Mouse (Mus musculus) limb, embryonic 12.5 days (tissue): ENCODE data around the gene Zfp64. TPM values are rescaled to one million over a fixed set of nuclear protein-coding genes. Genes with fewer than 3 reads are reported as not detected.
A peak's percentile ranks its signal among the peaks of the same experiment; 100 is the strongest.

Experiments used
- ATAC-seq: fragments of 200-750 bp; cut with Nextera tagmentation; 2 replicates; pipeline ENCODE4 v1.8.0; 2017; ENCODE audit warnings: low read depth, moderate TSS enrichment; ENCODE audit not compliant: insufficient number of reproducible peaks, insufficient read depth, low FRiP score, low TSS enrichment
- H3K27ac ChIP-seq: fragments of 300-500 bp; sonication (generic); 2 replicates; pipeline ENCODE4 v1.5.1; 2016; ENCODE audit warnings: mild to moderate bottlenecking, moderate library complexity
- H3K27me3 ChIP-seq: fragments of 300-500 bp; sonication (generic); 2 replicates; pipeline ENCODE4 v1.6.1; 2016; ENCODE audit warnings: mild to moderate bottlenecking, moderate library complexity
- H3K36me3 ChIP-seq: fragments of 300-500 bp; sonication (generic); 2 replicates; pipeline ENCODE4 v1.6.1; 2016; ENCODE audit warnings: mild to moderate bottlenecking, moderate library complexity
- H3K4me1 ChIP-seq: fragments of 300-500 bp; sonication (generic); replicated peaks from 2 replicates; pipeline ENCODE4 v1.6.1; 2016
- H3K4me2 ChIP-seq: fragments of 300-500 bp; sonication (generic); 2 replicates; pipeline ENCODE4 v1.6.1; 2016; ENCODE audit warnings: mild to moderate bottlenecking, moderate library complexity
- H3K4me3 ChIP-seq: fragments of 300-500 bp; sonication (generic); replicated peaks from 2 replicates; pipeline ENCODE4 v1.5.1; 2016; ENCODE audit warnings: mild to moderate bottlenecking
- H3K9ac ChIP-seq: fragments of 300-500 bp; sonication (generic); replicated peaks from 2 replicates; pipeline ENCODE4 v1.6.1; 2016; ENCODE audit warnings: mild to moderate bottlenecking, moderate library complexity
- H3K9me3 ChIP-seq: fragments of 300-500 bp; sonication (generic); 2 replicates; pipeline ENCODE4 v1.6.1; 2016; ENCODE audit warnings: mild to moderate bottlenecking, moderate library complexity
- WGBS: fragments of 180-500 bp; shearing (Covaris S2); methylation state at CpG from one replicate; pipeline ENCODE4 v1.1.7; 2016; 5-methylcytosine and 5-hydroxymethylcytosine counted together
- polyA plus RNA-seq: library from polyadenylated mRNA; unstranded; fragments of >200 nt; fragmentation: Nextera tagmentation; extraction: Ambion mirVana; gene quantifications from 2 replicates; pipeline ENCODE4 v1.2.1, GENCODE M21; 2016

Zfp64 gene
- polyA plus RNA-seq, 1 experiment from 2014 or later: 54.0 TPM

DNA sequence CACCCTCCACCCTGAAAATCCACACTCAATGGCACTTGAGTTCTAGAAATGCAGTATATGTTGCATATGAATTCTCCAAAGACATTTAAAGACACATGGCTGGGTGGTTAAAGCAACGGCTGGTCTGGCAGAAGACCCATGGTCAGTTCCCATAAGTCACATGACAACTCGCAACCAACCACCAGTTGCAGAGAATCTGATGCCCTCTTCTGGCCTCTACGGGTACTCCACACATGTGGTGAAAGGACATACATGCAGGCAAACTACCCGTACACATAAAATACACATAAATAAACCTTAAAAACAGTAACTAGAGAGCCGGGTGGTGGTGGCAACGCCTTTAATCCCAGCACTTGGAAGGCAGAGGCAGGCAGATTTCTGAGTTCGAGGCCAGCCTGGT, 60.6 kb downstream of the Zfp64 start:
- Histone ChIP-seq H3K27me3 (no peaks in the 10 kb centered on the region), H3K4me3 (no peak overlapping the region), H3K4me2 (no peak overlapping the region), H3K9me3 (no peaks in the 10 kb centered on the region), H3K36me3 (peaks cover 32% of the 10 kb centered on the region), H3K27ac (no peak overlapping the region), H3K4me1 (no peaks in the 10 kb centered on the region), H3K9ac (no peak overlapping the region)
- WGBS: 92% methylated on average over 7 of the region's 7 CpGs
- ATAC-seq: no peak

DNA sequence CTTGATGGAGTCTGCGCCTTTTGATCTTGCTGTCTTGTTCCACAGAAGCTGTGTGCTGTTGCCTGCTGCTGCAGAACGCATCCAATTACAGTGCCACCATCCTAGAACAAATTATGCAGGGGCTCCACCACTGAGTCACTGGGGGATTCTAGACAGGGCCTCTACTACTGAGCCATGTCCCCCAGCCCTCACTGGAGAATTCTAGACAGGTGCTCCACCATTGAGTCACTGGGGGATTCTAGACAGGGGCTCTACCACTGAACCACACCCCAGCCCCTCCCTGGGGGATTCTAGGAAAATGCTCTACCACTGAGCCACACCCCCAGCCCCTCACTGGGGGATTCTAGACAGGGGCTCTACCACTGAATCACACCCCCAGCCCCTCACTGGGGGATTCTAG, 63.3 kb downstream of the Zfp64 start:
- H3K27me3 ChIP-seq: no peaks in the 10 kb centered on the region
- 78% methylated on average over 2 of the region's 2 CpGs for WGBS
- H3K9ac ChIP-seq: no peak overlapping the region
- H3K36me3 ChIP-seq: peaks cover 18% of the 10 kb centered on the region
- H3K9me3 ChIP-seq: no peaks in the 10 kb centered on the region
- no peak overlapping the region for H3K4me2 ChIP-seq
- ATAC-seq: no peak
- H3K4me3 ChIP-seq: no peak overlapping the region
- no peak overlapping the region for H3K27ac ChIP-seq
- H3K4me1 ChIP-seq: no peaks in the 10 kb centered on the region

DNA sequence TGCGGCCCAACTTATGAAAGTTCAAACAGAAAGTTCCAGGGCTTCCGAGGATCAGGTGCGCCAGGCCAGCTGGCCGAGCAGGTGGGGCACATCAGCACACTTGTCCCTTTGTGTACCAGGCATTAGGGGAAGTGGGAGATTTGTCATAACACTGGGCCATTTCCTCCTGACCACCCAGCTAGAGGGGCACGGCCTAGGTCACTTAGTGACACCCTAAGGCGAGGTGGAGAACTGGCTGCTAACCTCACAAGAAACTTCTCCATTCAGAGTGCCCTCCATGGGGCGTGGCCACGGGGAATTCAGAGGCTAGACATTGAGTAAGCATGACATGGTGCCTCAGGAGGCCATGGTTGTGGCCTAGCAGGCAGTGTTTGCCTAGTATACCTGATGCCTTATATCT, 70.7 kb downstream of the Zfp64 start:
- Histone ChIP-seq H3K9ac (no peak overlapping the region), H3K27ac (no peak overlapping the region), H3K36me3 (no peaks in the 10 kb centered on the region), H3K27me3 (no peaks in the 10 kb centered on the region), H3K4me2 (no peak overlapping the region), H3K4me1 (no peaks in the 10 kb centered on the region), H3K9me3 (no peaks in the 10 kb centered on the region), H3K4me3 (no peak overlapping the region)
- WGBS: 65% methylated on average over 8 of the region's 8 CpGs
- ATAC-seq: no peak

DNA sequence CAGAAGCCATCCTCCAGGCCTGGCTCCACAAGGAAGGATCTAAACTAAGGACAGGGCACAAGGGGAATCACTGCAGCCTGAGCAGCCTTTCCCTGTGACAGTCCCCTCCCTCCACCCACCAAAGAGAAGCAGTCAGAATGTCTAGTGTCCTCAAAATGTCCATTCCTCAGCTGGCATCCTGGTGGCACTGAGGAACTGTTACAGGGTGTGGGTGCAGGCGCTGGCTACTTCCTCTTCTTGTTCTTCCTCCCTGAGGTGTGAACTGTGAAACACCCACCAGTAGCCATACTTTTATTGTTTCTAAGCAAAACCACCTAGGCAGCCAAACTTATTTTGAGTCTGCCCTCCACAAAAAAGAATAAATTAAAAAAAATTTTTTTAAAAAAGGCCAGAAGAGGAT, 72.4 kb downstream of the Zfp64 start:
- 96% methylated on average over 1 of the region's 1 CpGs for WGBS
- no peak overlapping the region for H3K4me2 ChIP-seq
- H3K9ac ChIP-seq: no peak overlapping the region
- no peak overlapping the region for H3K4me3 ChIP-seq
- no peaks in the 10 kb centered on the region for H3K36me3 ChIP-seq
- H3K9me3 ChIP-seq: no peaks in the 10 kb centered on the region
- H3K27me3 ChIP-seq: no peaks in the 10 kb centered on the region
- no peak overlapping the region for H3K27ac ChIP-seq
- ATAC-seq: no peak
- no peaks in the 10 kb centered on the region for H3K4me1 ChIP-seq

DNA sequence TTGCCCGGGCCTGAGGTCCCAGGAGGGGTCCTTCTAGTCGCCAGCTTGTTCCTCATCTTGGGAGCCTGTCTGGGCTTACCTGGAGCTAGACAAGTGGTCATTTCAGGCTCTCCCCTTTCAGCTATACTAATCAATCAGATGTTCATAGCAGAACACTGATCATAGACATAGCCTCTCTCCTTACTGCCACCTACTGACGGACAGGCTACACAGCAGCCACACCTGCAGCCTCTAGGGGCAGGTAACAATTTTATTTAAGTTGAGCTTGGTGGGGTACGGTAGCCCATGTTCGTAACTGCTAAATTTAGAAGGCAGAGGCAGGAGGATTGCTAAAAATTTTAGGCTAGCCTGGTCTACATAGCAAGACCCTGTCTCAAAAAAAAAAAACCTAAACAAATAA, 73.5 kb downstream of the Zfp64 start:
- Histone ChIP-seq H3K27me3 (no peaks in the 10 kb centered on the region), H3K4me2 (no peak overlapping the region), H3K4me3 (no peak overlapping the region), H3K9ac (no peak overlapping the region), H3K9me3 (no peaks in the 10 kb centered on the region), H3K27ac (no peak overlapping the region), H3K36me3 (no peaks in the 10 kb centered on the region), H3K4me1 (no peaks in the 10 kb centered on the region)
- WGBS: 52% methylated on average over 5 of the region's 5 CpGs
- ATAC-seq: no peak

DNA sequence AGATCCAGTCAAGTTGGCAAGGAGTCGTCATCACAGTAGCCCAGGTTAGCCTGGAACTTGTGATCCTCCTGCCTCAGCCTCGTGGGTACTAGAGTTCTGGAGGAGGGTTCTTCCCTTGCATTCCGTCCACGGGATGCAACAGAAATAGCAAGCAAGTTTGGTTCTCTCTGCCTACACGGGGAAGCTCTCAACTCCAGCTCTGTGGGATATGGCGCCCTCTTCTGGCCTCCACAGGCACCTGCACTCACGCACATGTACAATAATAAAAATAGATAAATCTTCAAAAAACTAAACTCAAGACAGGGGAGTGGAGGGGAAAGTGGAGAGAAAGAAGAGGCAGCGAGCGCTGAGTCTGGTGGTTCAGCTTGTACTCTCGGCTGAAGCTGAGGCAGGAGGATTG, 75.8 kb downstream of the Zfp64 start:
- Histone ChIP-seq H3K4me3 (no peak overlapping the region), H3K9ac (no peak overlapping the region), H3K4me1 (peaks cover 10% of the 10 kb centered on the region), H3K27ac (no peak overlapping the region), H3K27me3 (no peaks in the 10 kb centered on the region), H3K4me2 (no peak overlapping the region), H3K36me3 (no peaks in the 10 kb centered on the region), H3K9me3 (no peaks in the 10 kb centered on the region)
- 80% methylated on average over 10 of the region's 10 CpGs for WGBS
- ATAC-seq: no peak

DNA sequence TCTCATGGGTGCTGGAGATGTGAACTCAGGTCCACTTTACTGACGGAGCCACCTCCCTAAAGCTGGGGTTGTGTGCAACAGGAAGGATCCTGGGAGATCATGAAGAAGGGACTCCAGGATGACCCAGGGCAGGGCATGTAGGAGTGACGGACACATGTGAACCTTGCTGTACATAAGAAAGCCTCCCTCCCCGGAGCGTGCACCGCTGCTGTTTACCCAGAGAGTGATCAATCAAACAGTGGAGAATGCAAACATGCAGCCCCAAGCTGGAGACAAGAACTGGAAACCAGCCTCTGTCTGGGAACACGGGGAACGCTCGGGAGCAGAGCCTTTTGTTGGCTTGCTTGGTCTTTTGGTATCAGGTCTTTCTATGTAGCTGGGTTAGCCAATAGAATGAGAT, 76.7 kb downstream of the Zfp64 start:
- H3K4me2 ChIP-seq: no peak overlapping the region
- no peak overlapping the region for H3K4me3 ChIP-seq
- H3K9ac ChIP-seq: no peak overlapping the region
- no peaks in the 10 kb centered on the region for H3K36me3 ChIP-seq
- H3K27ac ChIP-seq: no peak overlapping the region
- H3K4me1 ChIP-seq: peaks cover 18% of the 10 kb centered on the region
- H3K9me3 ChIP-seq: no peaks in the 10 kb centered on the region
- H3K27me3 ChIP-seq: no peaks in the 10 kb centered on the region
- 87% methylated on average over 8 of the region's 8 CpGs for WGBS
- ATAC-seq: no peak

DNA sequence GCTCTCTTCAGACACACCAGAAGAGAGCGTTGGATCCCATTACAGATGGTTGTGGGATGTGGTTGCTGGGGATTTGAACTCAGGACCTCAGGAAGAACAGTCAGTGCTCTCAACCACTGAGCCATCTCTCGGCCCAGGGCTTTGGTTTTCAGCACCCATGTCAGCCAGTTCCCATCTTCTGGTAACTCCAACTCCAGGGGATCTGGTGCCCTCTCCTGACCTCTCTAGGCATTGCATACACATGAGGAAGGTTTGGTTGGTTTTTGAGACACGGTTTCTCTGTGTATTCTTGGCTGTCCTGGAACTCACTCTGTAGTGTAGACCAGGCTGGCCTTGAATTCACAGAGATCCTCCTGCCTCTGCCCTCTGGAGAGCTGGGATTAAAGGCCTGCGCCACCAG, 77.2 kb downstream of the Zfp64 start:
- Histone ChIP-seq H3K4me2 (no peak overlapping the region), H3K27ac (no peak overlapping the region), H3K36me3 (no peaks in the 10 kb centered on the region), H3K9me3 (no peaks in the 10 kb centered on the region), H3K27me3 (no peaks in the 10 kb centered on the region), H3K9ac (no peak overlapping the region), H3K4me1 (peaks cover 24% of the 10 kb centered on the region), H3K4me3 (no peak overlapping the region)
- ATAC-seq: no peak
- 80% methylated on average over 4 of the region's 4 CpGs for WGBS

DNA sequence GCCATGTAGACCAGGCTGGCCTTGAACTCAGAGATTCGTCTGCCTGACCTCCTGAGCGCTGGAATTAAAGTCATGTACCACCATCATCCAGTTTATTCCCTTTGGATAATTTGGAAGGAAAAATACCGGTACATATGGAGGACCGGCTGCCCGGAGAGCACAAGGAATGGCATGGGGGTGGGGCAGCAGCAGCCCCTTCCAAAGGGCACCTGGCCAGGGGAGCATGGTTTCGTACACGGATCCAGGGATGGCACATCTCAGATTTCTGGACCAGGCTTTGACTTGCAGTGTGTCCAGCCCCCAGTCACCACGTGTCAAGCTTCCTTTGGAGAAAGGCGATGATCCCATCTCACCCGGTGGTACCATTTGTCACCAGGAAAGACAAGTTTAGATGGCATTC, 78.8 kb downstream of the Zfp64 start:
- 89% methylated on average over 10 of the region's 10 CpGs for WGBS
- ATAC-seq: no peak
- peaks cover 39% of the 10 kb centered on the region for H3K4me1 ChIP-seq
- no peaks in the 10 kb centered on the region for H3K27me3 ChIP-seq
- no peaks in the 10 kb centered on the region for H3K9me3 ChIP-seq
- no peak overlapping the region for H3K4me3 ChIP-seq
- no peak overlapping the region for H3K27ac ChIP-seq
- no peaks in the 10 kb centered on the region for H3K36me3 ChIP-seq
- H3K9ac ChIP-seq: no peak overlapping the region
- H3K4me2 ChIP-seq: no peak overlapping the region

DNA sequence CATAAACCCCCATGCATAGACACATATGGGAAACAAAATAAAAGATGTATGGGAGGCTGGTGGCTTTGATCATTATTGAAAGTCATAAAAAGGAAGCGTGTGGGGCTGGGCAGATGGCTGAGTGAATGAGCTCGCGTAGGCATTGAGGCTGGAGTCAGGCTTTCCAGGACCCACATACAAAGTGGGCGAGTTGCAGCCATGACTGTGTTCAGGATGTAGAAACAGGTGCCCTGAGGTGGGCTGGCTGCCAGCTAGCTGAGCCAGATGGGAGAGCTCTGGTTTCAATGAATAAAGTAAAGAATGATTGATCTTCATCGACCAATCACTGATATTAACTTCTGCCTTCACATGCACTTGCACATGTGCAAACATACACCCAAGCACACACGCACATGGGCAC, 80.9 kb downstream of the Zfp64 start:
- 0 out of 2 replicates have a peak overlapping the region, but pooled peaks have one; percentile 23 for H3K27ac ChIP-seq
- 41% methylated on average over 6 of the region's 6 CpGs for WGBS
- H3K4me1 ChIP-seq: peaks cover 43% of the 10 kb centered on the region
- H3K4me2 ChIP-seq: no peak overlapping the region
- H3K9ac ChIP-seq: no peak overlapping the region
- H3K4me3 ChIP-seq: no peak overlapping the region
- H3K36me3 ChIP-seq: no peaks in the 10 kb centered on the region
- no peaks in the 10 kb centered on the region for H3K9me3 ChIP-seq
- 0 out of 2 replicates have a peak, but pooled peaks have one; percentile 41 for ATAC-seq
- no peaks in the 10 kb centered on the region for H3K27me3 ChIP-seq

DNA sequence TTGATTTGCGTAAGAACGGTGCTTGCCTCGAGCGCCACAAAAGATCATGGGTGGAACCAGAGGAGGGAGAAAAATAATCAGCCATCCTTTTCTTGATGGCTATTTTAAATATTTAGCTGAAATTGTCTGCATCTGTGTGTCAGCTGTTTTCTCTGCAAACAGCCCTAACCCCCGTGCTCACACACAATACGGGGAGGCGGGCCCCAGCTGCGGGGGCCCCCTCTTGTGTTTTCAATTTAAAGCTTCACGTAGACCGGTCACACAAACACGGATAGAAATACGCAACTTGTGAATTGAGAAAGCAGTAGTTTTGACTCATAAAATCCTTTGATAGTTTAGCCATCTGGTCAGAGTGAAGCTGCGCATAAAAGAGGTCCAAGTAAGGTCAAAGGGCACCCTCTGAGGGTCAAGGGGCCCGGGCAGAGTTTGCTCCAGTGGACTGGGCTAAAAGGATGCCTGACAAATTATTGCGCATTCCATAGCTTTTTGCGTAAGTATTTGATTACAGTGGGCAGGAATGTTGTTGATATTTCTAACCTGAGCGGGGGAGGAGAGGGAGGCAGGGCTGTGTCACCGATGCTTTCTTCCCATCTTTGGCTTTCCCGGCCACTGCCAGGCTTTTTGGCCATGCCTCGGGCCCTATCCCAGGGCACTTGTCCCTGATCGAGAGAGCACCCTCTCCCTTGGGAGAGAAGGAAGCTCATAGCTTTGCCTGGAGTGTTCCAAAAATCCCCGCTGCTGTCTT, 83.4 kb downstream of the Zfp64 start:
- 0 out of 2 replicates have a peak overlapping the region, but pooled peaks have one; percentile 8 for H3K9ac ChIP-seq
- no peak for ATAC-seq

DNA sequence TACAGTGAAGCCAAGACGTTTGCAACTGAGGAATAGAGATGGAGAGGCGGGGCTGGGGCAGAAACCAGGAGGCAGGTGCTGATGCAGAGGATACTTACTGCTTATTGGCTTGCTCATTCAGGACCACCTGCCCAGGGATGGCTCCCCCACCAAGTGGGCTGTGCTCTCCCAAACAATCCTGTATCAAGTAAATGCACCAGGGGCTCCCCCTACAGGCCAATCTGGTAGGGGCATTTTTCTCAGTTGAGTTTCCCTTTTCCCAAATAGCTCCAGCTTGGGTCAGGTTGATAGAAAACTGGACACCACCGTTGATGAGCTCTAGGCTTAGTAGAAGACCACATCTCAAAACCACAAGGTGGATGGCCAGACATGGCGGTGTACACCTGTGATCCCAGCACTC, 84.9 kb downstream of the Zfp64 start:
- H3K9me3 ChIP-seq: no peaks in the 10 kb centered on the region
- WGBS: 54% methylated on average over 4 of the region's 4 CpGs
- ATAC-seq: no peak
- H3K36me3 ChIP-seq: no peaks in the 10 kb centered on the region
- H3K4me2 ChIP-seq: no peak overlapping the region
- no peak overlapping the region for H3K9ac ChIP-seq
- H3K4me1 ChIP-seq: peaks cover 48% of the 10 kb centered on the region
- H3K4me3 ChIP-seq: no peak overlapping the region
- H3K27ac ChIP-seq: 0 out of 2 replicates have a peak overlapping the region, but pooled peaks have one; percentile 20
- no peaks in the 10 kb centered on the region for H3K27me3 ChIP-seq

More for the DNA sequence above, 83.4 kb downstream of the Zfp64 start:
- Histone ChIP-seq H3K27me3 (no peaks in the 10 kb centered on the region), H3K9me3 (no peaks in the 10 kb centered on the region), H3K4me2 (peak overlapping the region; percentile 57), H3K4me1 (peaks cover 49% of the 10 kb centered on the region), H3K4me3 (peak overlapping the region; percentile 24), H3K27ac (peak overlapping the region; percentile 89), H3K36me3 (no peaks in the 10 kb centered on the region)
- WGBS: 11% methylated on average over 22 of the region's 22 CpGs
